In the genomic region with DNA sequence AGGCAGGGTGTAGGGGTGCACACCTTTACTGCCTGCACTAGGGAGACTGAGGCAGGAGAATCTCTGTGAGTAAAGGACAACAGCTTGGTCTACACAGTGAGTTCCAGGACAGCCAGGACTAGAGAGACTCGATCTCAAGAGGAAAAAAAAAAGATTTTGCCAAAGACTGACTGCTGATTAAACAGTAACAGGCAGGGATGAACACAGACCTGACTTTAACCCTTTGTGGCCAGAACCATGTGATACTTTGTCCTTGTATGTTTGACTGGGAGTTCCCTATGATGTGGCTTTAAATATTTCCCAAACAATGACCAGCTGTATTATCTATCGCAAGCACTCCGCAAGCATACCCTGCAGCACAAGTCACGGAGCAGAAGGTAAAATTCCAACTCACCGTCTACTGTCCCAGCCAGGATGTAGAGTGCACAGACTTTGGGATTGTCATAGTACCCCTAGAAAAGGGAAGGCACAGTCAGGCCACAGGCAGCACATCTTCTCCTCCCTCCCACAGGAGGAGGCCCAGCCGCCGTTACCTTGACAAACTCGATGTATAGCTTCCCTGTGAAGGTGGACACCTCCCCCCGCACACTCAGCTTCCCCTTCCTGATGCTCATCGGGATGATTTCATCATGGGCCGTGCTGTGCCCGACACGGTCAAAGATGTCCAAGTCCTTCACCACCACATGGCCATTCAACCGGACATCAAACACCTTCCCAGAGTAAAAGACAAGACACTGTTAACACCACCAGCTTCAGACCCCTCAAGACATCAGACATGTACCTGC, we compare ENCODE assay signal across 27 mouse cellular contexts. TPM values are rescaled to one million over a fixed set of nuclear protein-coding genes. Genes with fewer than 3 reads are reported as not detected.
DNase-seq lines count a peak whose midpoint lies in the region; ATAC-seq and TF ChIP-seq lines count a peak whose summit lies in the region.
"Had no signal": no experiment of that assay in that cellular context is flagged by ENCODE, and none has a peak within 500 bp of the region (broad histone marks: within the 10 kb centered on the region; RNA-seq: fewer than 3 reads in every experiment).

No protein-coding gene starts in this region.

- no peak overlapping the region for H3K4me3 ChIP-seq in liver, postnatal 0 days (ENCODE audit: low read depth, low read length)
- no peak overlapping the region for H3K4me3 ChIP-seq in liver, embryonic 11.5 days (ENCODE audit: low read depth, low read length)
- peak overlapping the region; percentile 3 for H3K4me3 ChIP-seq in megakaryocyte, embryonic 14.5 days (replicated peaks)
- H3K4me3 ChIP-seq: embryonic facial prominence, embryonic 13.5 days; forebrain, embryonic 10.5 days; forebrain, embryonic 15.5 days; limb, embryonic 13.5 days; liver, embryonic 13.5 days; midbrain, embryonic 12.5 days; myocyte; neural tube, embryonic 12.5 days had no signal

- peak; percentile 81 for DNase-seq in kidney, adult 9 months
- DNase-seq in kidney, adult 18-20 months: no peak
- no peak for DNase-seq in liver, postnatal 0 days
- DNase-seq in liver, embryonic 11.5 days (ENCODE audit: low spot score): no peak
- DNase-seq in cerebellum, adult 11-12 months: no peak
- DNase-seq: adrenal gland, postnatal 10 days; B cell, adult 2 months; cerebellum, adult 11 months; cerebellum, adult 9-11 months; liver, embryonic 13.5 days; lung, embryonic 14.5 days; lung, postnatal 14 days; retina, postnatal 1 day; right cerebral cortex, postnatal 14 days; thymus, postnatal 4 days had no signal

- no peak overlapping the region for H3K27ac ChIP-seq in liver, postnatal 0 days (ENCODE audit: low read depth)
- no peak overlapping the region for H3K27ac ChIP-seq in liver, embryonic 11.5 days (ENCODE audit: low read depth, low read length)
- H3K27ac ChIP-seq: embryonic facial prominence, embryonic 13.5 days; forebrain, embryonic 10.5 days; forebrain, embryonic 15.5 days; limb, embryonic 13.5 days; liver, embryonic 13.5 days; midbrain, embryonic 12.5 days; neural tube, embryonic 12.5 days had no signal

- H3K9me3 ChIP-seq in liver, postnatal 0 days (ENCODE audit: low read length): no peaks in the 10 kb centered on the region
- H3K9me3 ChIP-seq in liver, embryonic 11.5 days (ENCODE audit: control insufficient read depth, low read length): no peaks in the 10 kb centered on the region
- H3K9me3 ChIP-seq in megakaryocyte, embryonic 14.5 days: peaks cover 12% of the 10 kb centered on the region
- H3K9me3 ChIP-seq: embryonic facial prominence, embryonic 13.5 days; forebrain, embryonic 15.5 days; limb, embryonic 13.5 days; liver, embryonic 13.5 days; midbrain, embryonic 12.5 days had no signal

- peaks cover 35% of the 10 kb centered on the region for H3K36me3 ChIP-seq in liver, postnatal 0 days (replicated peaks; ENCODE audit: insufficient read depth, low read length)
- peaks cover 48% of the 10 kb centered on the region for H3K36me3 ChIP-seq in liver, embryonic 11.5 days (ENCODE audit: control insufficient read depth, insufficient read depth, low read length)
- H3K36me3 ChIP-seq in megakaryocyte, embryonic 14.5 days (replicated peaks; ENCODE audit: low read length): peaks cover 93% of the 10 kb centered on the region

- no peaks in the 10 kb centered on the region for H3K27me3 ChIP-seq in liver, postnatal 0 days (ENCODE audit: insufficient read depth, low read length)
- H3K27me3 ChIP-seq in liver, embryonic 11.5 days (replicated peaks; ENCODE audit: control insufficient read depth, insufficient read depth, low read length): no peaks in the 10 kb centered on the region
- no peaks in the 10 kb centered on the region for H3K27me3 ChIP-seq in megakaryocyte, embryonic 14.5 days (replicated peaks)
- H3K27me3 ChIP-seq: embryonic facial prominence, embryonic 13.5 days; forebrain, embryonic 15.5 days; limb, embryonic 13.5 days; liver, embryonic 13.5 days; midbrain, embryonic 12.5 days; neural tube, embryonic 12.5 days had no signal

- H3K4me2 ChIP-seq in liver, postnatal 0 days (ENCODE audit: low read depth, low read length): no peak overlapping the region
- no peak overlapping the region for H3K4me2 ChIP-seq in liver, embryonic 11.5 days
- H3K4me2 ChIP-seq: embryonic facial prominence, embryonic 13.5 days; forebrain, embryonic 15.5 days; limb, embryonic 13.5 days; liver, embryonic 13.5 days; lung, embryonic 14.5 days; midbrain, embryonic 12.5 days; neural tube, embryonic 12.5 days had no signal

- no peak overlapping the region for H3K9ac ChIP-seq in liver, postnatal 0 days (replicated peaks)
- no peak overlapping the region for H3K9ac ChIP-seq in liver, embryonic 11.5 days (ENCODE audit: low read depth, low read length)
- H3K9ac ChIP-seq: embryonic facial prominence, embryonic 13.5 days; forebrain, embryonic 15.5 days; limb, embryonic 13.5 days; liver, embryonic 13.5 days; lung, embryonic 14.5 days; midbrain, embryonic 12.5 days; neural tube, embryonic 12.5 days had no signal

- peak; percentile 21; the same call in 1 of the 2 replicates for ATAC-seq in liver, postnatal 0 days
- ATAC-seq in liver, embryonic 11.5 days (replicated peaks; ENCODE audit: low FRiP score): no peak
- ATAC-seq: forebrain, embryonic 15.5 days; hindbrain, embryonic 16.5 days had no signal

- 67% methylated on average over 14 of the region's 14 CpGs for WGBS in liver, postnatal 0 days (ENCODE audit: insufficient replicate concordance)
- WGBS in liver, embryonic 11.5 days: 90% methylated on average over 14 of the region's 14 CpGs

- TF ChIP-seq EP300 in liver, postnatal 0 days (IDR thresholded peaks at IDR 0.05; ENCODE audit: low read depth): no peak

- peaks cover 35% of the 10 kb centered on the region for H3K4me1 ChIP-seq in liver, postnatal 0 days (ENCODE audit: insufficient read depth)
- peaks cover 19% of the 10 kb centered on the region for H3K4me1 ChIP-seq in liver, embryonic 11.5 days (replicated peaks; ENCODE audit: control insufficient read depth, insufficient read depth, low read length)
- peaks cover 61% of the 10 kb centered on the region for H3K4me1 ChIP-seq in megakaryocyte, embryonic 14.5 days

- TF ChIP-seq CTCF in liver, postnatal 0 days (IDR thresholded peaks at IDR 0.05; ENCODE audit: low read depth): no peak

RNA-seq across cellular contexts. Expression of gene Mlec, which starts 8.1 kb away (rescaled TPM):
- polyA plus RNA-seq in liver, postnatal 0 days (2015; fragmentation: Nextera tagmentation; extraction: Ambion mirVana): 8.2 and 10.1 TPM in 2 replicates
- polyA plus RNA-seq in liver, embryonic 11.5 days (2014; fragmentation: Nextera tagmentation; extraction: Ambion mirVana): 56.2 and 59.5 TPM in 2 replicates
- polyA plus RNA-seq in megakaryocyte, embryonic 14.5 days (2012; ENCODE audit: insufficient read depth, low replicate concordance): 69.9 and 84.4 TPM in 2 replicates

RNA-seq across cellular contexts. Expression of gene Unc119b, which starts 15.1 kb away (rescaled TPM):
- polyA plus RNA-seq in liver, postnatal 0 days (2015; fragmentation: Nextera tagmentation; extraction: Ambion mirVana): 6.9 and 8.0 TPM in 2 replicates
- polyA plus RNA-seq in liver, embryonic 11.5 days (2014; fragmentation: Nextera tagmentation; extraction: Ambion mirVana): 26.8 and 27.3 TPM in 2 replicates
- 13.4 and 25.4 TPM in 2 replicates for polyA plus RNA-seq in megakaryocyte, embryonic 14.5 days (2012; ENCODE audit: insufficient read depth, low replicate concordance)

RNA-seq across cellular contexts. Expression of gene Acads, which starts 30.7 kb away (rescaled TPM):
- polyA plus RNA-seq in liver, postnatal 0 days (2015; fragmentation: Nextera tagmentation; extraction: Ambion mirVana): 87.9 and 93.4 TPM in 2 replicates
- polyA plus RNA-seq in liver, embryonic 11.5 days (2014; fragmentation: Nextera tagmentation; extraction: Ambion mirVana): 35.5 and 37.4 TPM in 2 replicates
- 34.8 and 43.5 TPM in 2 replicates for polyA plus RNA-seq in megakaryocyte, embryonic 14.5 days (2012; ENCODE audit: insufficient read depth, low replicate concordance)

RNA-seq across cellular contexts. Expression of gene Cabp1, which starts 44.3 kb away (rescaled TPM):
- not detected in 2 replicates for polyA plus RNA-seq in liver, postnatal 0 days (2015; fragmentation: Nextera tagmentation; extraction: Ambion mirVana)
- 0.89 and 1.4 TPM in 2 replicates for polyA plus RNA-seq in liver, embryonic 11.5 days (2014; fragmentation: Nextera tagmentation; extraction: Ambion mirVana)
- 1.7 TPM in 1 of 2 replicates, not detected in the other for polyA plus RNA-seq in megakaryocyte, embryonic 14.5 days (2012; ENCODE audit: insufficient read depth, low replicate concordance)
- polyA plus RNA-seq: liver, embryonic 13.5 days had no signal

RNA-seq across cellular contexts. Expression of gene Gm10401, which starts 51.8 kb away (rescaled TPM):
- 6.0 and 6.6 TPM in 2 replicates for polyA plus RNA-seq in liver, postnatal 0 days (2015; fragmentation: Nextera tagmentation; extraction: Ambion mirVana)
- 19.5 and 25.1 TPM in 2 replicates for polyA plus RNA-seq in liver, embryonic 11.5 days (2014; fragmentation: Nextera tagmentation; extraction: Ambion mirVana)
- not detected in 2 replicates for polyA plus RNA-seq in megakaryocyte, embryonic 14.5 days (2012; ENCODE audit: insufficient read depth, low replicate concordance)
- polyA plus RNA-seq: frontal cortex, adult 2 months; small intestine, adult 2 months; testis, adult 2 months had no signal
